Mouse (Mus musculus): ENCODE data around the gene 1700016D06Rik. TPM values are rescaled to one million over a fixed set of nuclear protein-coding genes. Genes with fewer than 3 reads are reported as not detected.

The 1700016D06Rik gene
- polyA plus RNA-seq, 1 experiment from 2014 or later: not detected

GRCm38 (mm10) chr8:11696176-11696575 is 4.7 kb downstream of the 1700016D06Rik start:
- H3K36me3 ChIP-seq (ENCODE audit: control insufficient read depth, insufficient read depth): no peaks in the 10 kb centered on the region
- no peaks in the 10 kb centered on the region; the same call in 1 of the 2 replicates for H3K4me1 ChIP-seq (ENCODE audit: control insufficient read depth, low read depth, low read length)
- no peaks in the 10 kb centered on the region for H3K27me3 ChIP-seq (ENCODE audit: control insufficient read depth, insufficient read depth, low read depth, low read length)
- no peak for ATAC-seq (ENCODE audit: low read depth)
- H3K9me3 ChIP-seq (replicated peaks; ENCODE audit: control insufficient read depth, low read length): no peaks in the 10 kb centered on the region
- no peak overlapping the region for H3K4me2 ChIP-seq (ENCODE audit: low read depth, low read length)
- no peak overlapping the region for H3K4me3 ChIP-seq (ENCODE audit: low read depth, low read length)
- H3K9ac ChIP-seq (ENCODE audit: low read depth, low read length): no peak overlapping the region
- H3K27ac ChIP-seq (ENCODE audit: low read length): no peak overlapping the region
- 51% methylated on average over 3 of the region's 3 CpGs for WGBS (ENCODE audit: insufficient replicate concordance)

GRCm38 (mm10) chr8:11693972-11694371 is 6.9 kb downstream of the 1700016D06Rik start:
- 53% methylated on average over 5 of the region's 5 CpGs for WGBS (ENCODE audit: insufficient replicate concordance)

GRCm38 (mm10) chr8:11692455-11692854 is 8.4 kb downstream of the 1700016D06Rik start:
- no peak overlapping the region for H3K27ac ChIP-seq (ENCODE audit: low read length)
- H3K27me3 ChIP-seq (ENCODE audit: control insufficient read depth, insufficient read depth, low read depth, low read length): no peaks in the 10 kb centered on the region
- no peak overlapping the region for H3K4me2 ChIP-seq (ENCODE audit: low read depth, low read length)
- H3K9me3 ChIP-seq (replicated peaks; ENCODE audit: control insufficient read depth, low read length): no peaks in the 10 kb centered on the region
- no peak overlapping the region for H3K9ac ChIP-seq (ENCODE audit: low read depth, low read length)
- H3K4me3 ChIP-seq (ENCODE audit: low read depth, low read length): no peak overlapping the region
- 24% methylated on average over 1 of the region's 1 CpGs for WGBS (ENCODE audit: insufficient replicate concordance)
- no peaks in the 10 kb centered on the region for H3K36me3 ChIP-seq (ENCODE audit: control insufficient read depth, insufficient read depth)
- ATAC-seq (ENCODE audit: low read depth): no peak
- H3K4me1 ChIP-seq (ENCODE audit: control insufficient read depth, low read depth, low read length): no peaks in the 10 kb centered on the region

More at GRCm38 (mm10) chr8:11693972-11694371, 6.9 kb downstream of the 1700016D06Rik start:
- H3K4me2 ChIP-seq (ENCODE audit: low read depth, low read length): no peak overlapping the region
- H3K9me3 ChIP-seq (replicated peaks; ENCODE audit: control insufficient read depth, low read length): no peaks in the 10 kb centered on the region
- no peaks in the 10 kb centered on the region for H3K4me1 ChIP-seq (ENCODE audit: control insufficient read depth, low read depth, low read length)
- no peak overlapping the region for H3K9ac ChIP-seq (ENCODE audit: low read depth, low read length)
- H3K36me3 ChIP-seq (ENCODE audit: control insufficient read depth, insufficient read depth): no peaks in the 10 kb centered on the region
- H3K27me3 ChIP-seq (ENCODE audit: control insufficient read depth, insufficient read depth, low read depth, low read length): no peaks in the 10 kb centered on the region
- ATAC-seq (ENCODE audit: low read depth): no peak
- no peak overlapping the region for H3K27ac ChIP-seq (ENCODE audit: low read length)
- no peak overlapping the region for H3K4me3 ChIP-seq (ENCODE audit: low read depth, low read length)

GRCm38 (mm10) chr8:11691761-11692160 is 9.1 kb downstream of the 1700016D06Rik start:
- H3K27me3 ChIP-seq (ENCODE audit: control insufficient read depth, insufficient read depth, low read depth, low read length): no peaks in the 10 kb centered on the region
- no peaks in the 10 kb centered on the region for H3K9me3 ChIP-seq (replicated peaks; ENCODE audit: control insufficient read depth, low read length)
- WGBS (ENCODE audit: insufficient replicate concordance): 60% methylated on average over 6 of the region's 6 CpGs
- H3K27ac ChIP-seq (ENCODE audit: low read length): no peak overlapping the region
- no peaks in the 10 kb centered on the region for H3K4me1 ChIP-seq (ENCODE audit: control insufficient read depth, low read depth, low read length)
- no peak overlapping the region for H3K4me2 ChIP-seq (ENCODE audit: low read depth, low read length)
- no peaks in the 10 kb centered on the region for H3K36me3 ChIP-seq (ENCODE audit: control insufficient read depth, insufficient read depth)
- no peak for ATAC-seq (ENCODE audit: low read depth)
- H3K9ac ChIP-seq (ENCODE audit: low read depth, low read length): no peak overlapping the region
- H3K4me3 ChIP-seq (ENCODE audit: low read depth, low read length): no peak overlapping the region

- H3K36me3 ChIP-seq (ENCODE audit: control insufficient read depth, insufficient read depth): no peaks in the 10 kb centered on the region
- H3K4me3 ChIP-seq (ENCODE audit: low read depth, low read length): no peak overlapping the region
- no peak for ATAC-seq (ENCODE audit: low read depth)
- H3K9me3 ChIP-seq (replicated peaks; ENCODE audit: control insufficient read depth, low read length): no peaks in the 10 kb centered on the region
- no peak overlapping the region for H3K9ac ChIP-seq (ENCODE audit: low read depth, low read length)
- 61% methylated on average over 6 of the region's 6 CpGs for WGBS (ENCODE audit: insufficient replicate concordance)
- H3K4me2 ChIP-seq (ENCODE audit: low read depth, low read length): no peak overlapping the region
- H3K4me1 ChIP-seq (ENCODE audit: control insufficient read depth, low read depth, low read length): no peaks in the 10 kb centered on the region
- H3K27ac ChIP-seq (ENCODE audit: low read length): no peak overlapping the region
- no peaks in the 10 kb centered on the region for H3K27me3 ChIP-seq (ENCODE audit: control insufficient read depth, insufficient read depth, low read depth, low read length)
Observed at GRCm38 (mm10) chr8:11691284-11691683, 9.6 kb downstream of the 1700016D06Rik start.

- Histone ChIP-seq H3K9ac (ENCODE audit: low read depth, low read length) (no peak overlapping the region), H3K9me3 (replicated peaks; ENCODE audit: control insufficient read depth, low read length) (no peaks in the 10 kb centered on the region), H3K27me3 (ENCODE audit: control insufficient read depth, insufficient read depth, low read depth, low read length) (no peaks in the 10 kb centered on the region), H3K4me1 (ENCODE audit: control insufficient read depth, low read depth, low read length) (no peaks in the 10 kb centered on the region), H3K27ac (ENCODE audit: low read length) (no peak overlapping the region), H3K4me2 (ENCODE audit: low read depth, low read length) (no peak overlapping the region), H3K36me3 (ENCODE audit: control insufficient read depth, insufficient read depth) (no peaks in the 10 kb centered on the region), H3K4me3 (ENCODE audit: low read depth, low read length) (no peak overlapping the region)
- ATAC-seq (ENCODE audit: low read depth): no peak
- 48% methylated on average over 7 of the region's 7 CpGs for WGBS (ENCODE audit: insufficient replicate concordance)
Observed at GRCm38 (mm10) chr8:11689945-11690344, 10.9 kb downstream of the 1700016D06Rik start.

- Histone ChIP-seq H3K4me1 (ENCODE audit: control insufficient read depth, low read depth, low read length) (no peaks in the 10 kb centered on the region), H3K27me3 (ENCODE audit: control insufficient read depth, insufficient read depth, low read depth, low read length) (no peaks in the 10 kb centered on the region), H3K36me3 (ENCODE audit: control insufficient read depth, insufficient read depth) (no peaks in the 10 kb centered on the region), H3K4me3 (ENCODE audit: low read depth, low read length) (no peak overlapping the region), H3K4me2 (ENCODE audit: low read depth, low read length) (no peak overlapping the region), H3K9me3 (replicated peaks; ENCODE audit: control insufficient read depth, low read length) (no peaks in the 10 kb centered on the region), H3K9ac (ENCODE audit: low read depth, low read length) (no peak overlapping the region), H3K27ac (ENCODE audit: low read length) (no peak overlapping the region)
- 63% methylated on average over 5 of the region's 5 CpGs for WGBS (ENCODE audit: insufficient replicate concordance)
- ATAC-seq (ENCODE audit: low read depth): no peak
Observed at GRCm38 (mm10) chr8:11687251-11687650, 13.6 kb downstream of the 1700016D06Rik start.

GRCm38 (mm10) chr8:11684558-11684957 is 16.3 kb downstream of the 1700016D06Rik start:
- Histone ChIP-seq H3K27me3 (ENCODE audit: control insufficient read depth, insufficient read depth, low read depth, low read length) (no peaks in the 10 kb centered on the region), H3K36me3 (ENCODE audit: control insufficient read depth, insufficient read depth) (no peaks in the 10 kb centered on the region), H3K4me1 (ENCODE audit: control insufficient read depth, low read depth, low read length) (no peaks in the 10 kb centered on the region), H3K4me2 (ENCODE audit: low read depth, low read length) (no peak overlapping the region), H3K9me3 (replicated peaks; ENCODE audit: control insufficient read depth, low read length) (no peaks in the 10 kb centered on the region), H3K27ac (ENCODE audit: low read length) (no peak overlapping the region), H3K9ac (ENCODE audit: low read depth, low read length) (no peak overlapping the region), H3K4me3 (ENCODE audit: low read depth, low read length) (no peak overlapping the region)
- no peak for ATAC-seq (ENCODE audit: low read depth)
- WGBS (ENCODE audit: insufficient replicate concordance): 54% methylated on average over 7 of the region's 7 CpGs

GRCm38 (mm10) chr8:11668308-11668707 is 32.6 kb downstream of the 1700016D06Rik start:
- Histone ChIP-seq H3K27ac (ENCODE audit: low read length) (no peak overlapping the region), H3K27me3 (ENCODE audit: control insufficient read depth, insufficient read depth, low read depth, low read length) (no peaks in the 10 kb centered on the region), H3K9me3 (replicated peaks; ENCODE audit: control insufficient read depth, low read length) (no peaks in the 10 kb centered on the region), H3K4me2 (ENCODE audit: low read depth, low read length) (no peak overlapping the region), H3K9ac (ENCODE audit: low read depth, low read length) (no peak overlapping the region), H3K4me1 (ENCODE audit: control insufficient read depth, low read depth, low read length) (no peaks in the 10 kb centered on the region), H3K36me3 (ENCODE audit: control insufficient read depth, insufficient read depth) (no peaks in the 10 kb centered on the region), H3K4me3 (ENCODE audit: low read depth, low read length) (no peak overlapping the region)
- no peak for ATAC-seq (ENCODE audit: low read depth)
- WGBS (ENCODE audit: insufficient replicate concordance): 50% methylated on average over 2 of the region's 2 CpGs

All from liver, embryonic 16.5 days (tissue).